Mouse (Mus musculus) stomach, embryonic 14.5 days (tissue): ENCODE data around the gene Olfr317. TPM values are rescaled to one million over a fixed set of nuclear protein-coding genes. Genes with fewer than 3 reads are reported as not detected.
"Not testable (repeated sequence)": the region's sequence is repeated elsewhere in the genome, so short reads cannot be mapped to it uniquely, and the experiment has no call there.

Experiments used
- ATAC-seq: fragments of 200-750 bp; cut with Nextera tagmentation; 2 replicates; pipeline ENCODE4 v1.8.0; 2017; ENCODE audit warnings: low read depth, moderate TSS enrichment; ENCODE audit not compliant: insufficient number of reproducible peaks, insufficient read depth, low FRiP score
- H3K27ac ChIP-seq: fragments of 300-500 bp; sonication (generic); 2 replicates; pipeline ENCODE4 v1.5.1; 2014; ENCODE audit warnings: mild to moderate bottlenecking, low read length, moderate library complexity, mixed read lengths
- H3K27me3 ChIP-seq: fragments of 300-500 bp; sonication (generic); 2 replicates; pipeline ENCODE4 v1.6.1; 2014; ENCODE audit warnings: low read length, control low read depth, mixed read lengths; ENCODE audit not compliant: control insufficient read depth, insufficient read depth
- H3K36me3 ChIP-seq: fragments of 300-500 bp; sonication (generic); 2 replicates; pipeline ENCODE4 v1.6.1; 2014; ENCODE audit warnings: mild to moderate bottlenecking, control low read depth, low read length, moderate library complexity, mixed read lengths; ENCODE audit not compliant: control insufficient read depth, insufficient read depth
- H3K4me1 ChIP-seq: fragments of 300-500 bp; sonication (generic); 2 replicates; pipeline ENCODE4 v1.6.1; 2014; ENCODE audit warnings: low read length, control low read depth, mixed read lengths; ENCODE audit not compliant: control insufficient read depth, insufficient read depth
- H3K4me2 ChIP-seq: fragments of 300-500 bp; sonication (generic); replicated peaks from 2 replicates; pipeline ENCODE4 v1.6.1; 2014; ENCODE audit warnings: low read depth, low read length, control low read depth
- H3K4me3 ChIP-seq: fragments of 300-500 bp; sonication (generic); 2 replicates; pipeline ENCODE4 v1.5.1; 2014; ENCODE audit warnings: low read depth, low read length, control low read depth
- H3K9ac ChIP-seq: fragments of 300-500 bp; sonication (generic); replicated peaks from 2 replicates; pipeline ENCODE4 v1.6.1; 2014; ENCODE audit warnings: low read depth, mild to moderate bottlenecking, control low read depth, low read length, moderate library complexity, mixed read lengths
- H3K9me3 ChIP-seq: fragments of 300-500 bp; sonication (generic); 2 replicates; pipeline ENCODE4 v1.6.1; 2016; ENCODE audit warnings: low read depth, low read length, control low read depth; ENCODE audit not compliant: control insufficient read depth
- WGBS: fragments of 180-500 bp; shearing (Covaris S2); extraction: QIAGEN DNeasy Blood & Tissue Kit; methylation state at CpG from one replicate; pipeline ENCODE4 v1.1.7; 2014; 5-methylcytosine and 5-hydroxymethylcytosine counted together
- polyA plus RNA-seq: library from polyadenylated mRNA; unstranded; fragments of >200 nt; fragmentation: Nextera tagmentation; extraction: Ambion mirVana; gene quantifications from 2 replicates; pipeline ENCODE4 v1.2.1, GENCODE M21; 2014

Olfr317 gene
- polyA plus RNA-seq, 1 experiment from 2014 or later, result not detected

DNA sequence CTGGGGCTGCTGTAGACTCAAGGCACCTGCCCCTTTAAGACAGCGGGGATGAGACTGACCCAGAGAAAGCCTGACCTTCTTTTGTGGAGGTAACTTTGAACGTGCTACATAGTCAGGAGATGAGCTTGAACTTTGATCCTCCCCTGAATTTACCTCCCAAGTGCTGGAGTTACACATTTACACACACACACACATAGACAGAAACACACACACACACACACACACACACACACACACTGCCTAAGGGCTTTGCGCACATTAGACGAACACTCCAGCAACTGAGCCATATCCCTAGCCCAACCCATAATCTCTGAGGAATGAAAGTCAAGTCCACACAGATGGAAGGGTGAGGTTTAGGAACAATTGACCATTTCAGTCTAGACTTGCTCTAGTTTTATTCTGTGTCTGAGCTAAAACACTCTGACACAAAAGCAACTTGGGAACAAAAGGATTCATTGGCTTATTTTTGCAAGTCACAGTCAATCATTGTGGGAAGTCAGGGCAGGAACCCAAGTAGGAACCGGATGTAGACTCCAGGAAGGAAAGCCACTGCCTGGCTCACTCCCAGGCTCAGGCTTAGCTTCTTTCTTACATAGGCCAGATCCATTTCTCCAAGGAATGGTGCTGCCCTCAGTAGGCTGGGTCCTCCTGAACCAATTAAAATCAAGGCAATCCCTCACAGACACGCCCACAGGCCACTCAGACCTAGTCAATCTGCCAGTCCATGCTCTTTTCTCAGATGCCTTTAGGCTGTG is 10.9 kb downstream of the Olfr317 start:
- H3K27me3 ChIP-seq, H3K9ac ChIP-seq, H3K4me2 ChIP-seq, H3K9me3 ChIP-seq, H3K4me3 ChIP-seq, ATAC-seq, H3K27ac ChIP-seq, H3K36me3 ChIP-seq, H3K4me1 ChIP-seq: not testable (repeated sequence)
- WGBS, result 75% methylated on average over 6 of the region's 6 CpGs

DNA sequence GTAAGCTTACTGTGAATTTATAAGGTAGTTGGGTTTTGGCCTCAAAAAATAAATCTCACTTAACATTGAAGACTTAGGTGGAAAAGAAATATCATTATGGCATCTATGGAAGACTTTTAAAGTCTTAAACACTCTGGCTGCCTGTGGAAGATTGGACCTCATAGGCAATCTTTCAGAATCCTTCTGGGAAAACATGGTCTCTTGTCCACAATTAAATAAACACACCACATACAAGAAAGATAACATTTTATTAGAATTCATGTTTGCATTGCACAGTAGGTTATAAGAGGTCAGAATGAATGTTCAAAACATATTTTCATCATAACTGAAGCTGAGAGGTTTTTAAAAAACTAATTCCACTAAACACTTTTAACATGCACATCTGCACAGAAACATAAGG is 15.1 kb downstream of the Olfr317 start, which contains the start of gene Olfr318:
TSS of gene Olfr318 (minus strand) at position 101 of the 400 bp plus-strand sequence.
- Histone ChIP-seq H3K9me3 (no peaks in the 10 kb centered on the region), H3K4me1 (no peaks in the 10 kb centered on the region), H3K4me2 (no peak within 1 kb of the TSS), H3K36me3 (no peaks in the 10 kb centered on the region), H3K4me3 (no peak within 1 kb of the TSS), H3K27me3 (no peaks in the 10 kb centered on the region), H3K9ac (no peak within 1 kb of the TSS), H3K27ac (no peak within 1 kb of the TSS)
- no peak for ATAC-seq

- no peaks in the 10 kb centered on the region for H3K4me1 ChIP-seq
- ATAC-seq, result no peak
- no peaks in the 10 kb centered on the region for H3K27me3 ChIP-seq
- no peak overlapping the region for H3K27ac ChIP-seq
- no peaks in the 10 kb centered on the region for H3K36me3 ChIP-seq
- no peak overlapping the region for H3K9ac ChIP-seq
- no peak overlapping the region for H3K4me2 ChIP-seq
- H3K9me3 ChIP-seq, result no peaks in the 10 kb centered on the region
- 79% methylated on average over 4 of the region's 4 CpGs for WGBS
- H3K4me3 ChIP-seq, result no peak overlapping the region
Measured at GRCm38 (mm10) chr11:58719701-58720100, 19.3 kb downstream of the Olfr317 start.

DNA sequence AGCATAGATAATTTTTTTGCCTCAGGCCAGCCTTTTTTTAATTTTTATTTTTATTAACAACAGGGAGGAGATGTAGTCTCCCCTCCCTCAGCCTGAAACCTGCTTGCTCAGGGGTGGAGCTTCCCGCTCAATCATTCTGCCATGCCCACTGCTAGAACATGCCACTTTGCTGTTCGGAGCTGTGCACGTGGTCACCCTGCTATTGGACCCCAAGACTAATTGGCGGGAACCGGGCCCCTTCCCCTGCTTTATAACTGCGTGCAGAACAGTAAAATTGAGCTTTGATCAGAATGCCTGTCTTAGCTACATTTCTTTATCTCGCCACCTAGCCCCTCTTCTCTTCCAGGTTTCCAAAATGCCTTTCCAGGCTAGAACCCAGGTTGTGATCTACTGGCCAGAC is 21.3 kb downstream of the Olfr317 start:
- WGBS, result 89% methylated on average over 7 of the region's 7 CpGs

DNA sequence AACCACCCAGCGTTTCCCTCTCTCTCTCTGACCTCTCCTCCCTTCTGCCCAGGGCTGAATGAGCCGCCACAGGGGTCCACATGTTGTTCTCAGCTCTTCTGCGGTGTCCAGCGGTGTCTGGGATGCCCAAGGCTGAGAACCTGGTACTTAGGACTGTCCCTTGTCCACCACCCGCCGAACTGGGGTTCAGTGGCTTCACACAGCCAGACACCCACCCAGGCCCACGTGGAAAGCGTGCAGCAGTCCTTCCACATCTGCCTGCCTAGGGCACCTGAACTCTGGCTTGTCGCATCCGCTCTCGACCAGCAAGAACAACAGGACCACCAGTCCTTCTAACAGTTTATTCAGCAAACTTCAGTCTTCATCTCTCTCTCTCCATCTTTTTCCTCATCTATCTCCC is 29.9 kb downstream of the Olfr317 start:
- ATAC-seq, result no peak
- Histone ChIP-seq H3K36me3 (no peaks in the 10 kb centered on the region), H3K9ac (no peak overlapping the region), H3K27me3 (no peaks in the 10 kb centered on the region), H3K4me3 (no peak overlapping the region), H3K9me3 (no peaks in the 10 kb centered on the region), H3K27ac (no peak overlapping the region), H3K4me1 (no peaks in the 10 kb centered on the region), H3K4me2 (no peak overlapping the region)
- WGBS, result 78% methylated on average over 11 of the region's 11 CpGs

More for the DNA sequence above, 21.3 kb downstream of the Olfr317 start:
- H3K4me3 ChIP-seq, H3K27me3 ChIP-seq, H3K4me2 ChIP-seq, H3K9me3 ChIP-seq, H3K36me3 ChIP-seq, H3K4me1 ChIP-seq, ATAC-seq, H3K27ac ChIP-seq, H3K9ac ChIP-seq: not testable (repeated sequence)

- Histone ChIP-seq H3K27me3 (no peaks in the 10 kb centered on the region), H3K9ac (no peak within 1 kb of the TSS), H3K27ac (no peak within 1 kb of the TSS), H3K9me3 (0 out of 2 replicates have a peak, but pooled peaks cover 5% of the 10 kb centered on the region), H3K4me1 (no peaks in the 10 kb centered on the region), H3K36me3 (no peaks in the 10 kb centered on the region), H3K4me2 (no peak within 1 kb of the TSS), H3K4me3 (no peak within 1 kb of the TSS)
- WGBS, result 86% methylated on average over 3 of the region's 3 CpGs
- ATAC-seq, result no peak
Measured at GRCm38 (mm10) chr11:58698862-58699261, 40.1 kb downstream of the Olfr317 start, which contains the start of gene Olfr319. Olfr319 (plus strand) TSS chr11:58699162.

Other genes starting within 250 kb of the Olfr317 start
- gene Olfr332, start 246.7 kb downstream of the Olfr317 start, polyA plus RNA-seq, result not detected in 2 replicates
- not detected in 2 replicates for gene Olfr331, start 236.6 kb downstream of the Olfr317 start, polyA plus RNA-seq
- gene Olfr330, start 204.4 kb downstream of the Olfr317 start, polyA plus RNA-seq, result not detected in 2 replicates
- gene Olfr329-ps, start 192.8 kb downstream of the Olfr317 start, polyA plus RNA-seq, result not detected in 2 replicates
- 0.12 TPM in 1 of 2 replicates, not detected in the other for gene Olfr328, start 183.6 kb downstream of the Olfr317 start, polyA plus RNA-seq
- not detected in 2 replicates for gene Olfr224, start 168.7 kb downstream of the Olfr317 start, polyA plus RNA-seq
- gene Olfr325, start 161.5 kb downstream of the Olfr317 start, polyA plus RNA-seq, result not detected in 2 replicates
- gene Olfr324, start 144.1 kb downstream of the Olfr317 start, polyA plus RNA-seq, result not detected in 2 replicates
- gene 2210407C18Rik, start 123.1 kb downstream of the Olfr317 start, polyA plus RNA-seq, result 0.58 and 0.90 TPM in 2 replicates
- not detected in 2 replicates for gene Olfr323, start 108.7 kb downstream of the Olfr317 start, polyA plus RNA-seq
- gene Trim58, start 98.7 kb downstream of the Olfr317 start, polyA plus RNA-seq, result 0.14 TPM in 1 of 2 replicates, not detected in the other
- gene Olfr322, start 80.4 kb downstream of the Olfr317 start, polyA plus RNA-seq, result not detected in 2 replicates
- gene Olfr320, start 58.1 kb downstream of the Olfr317 start, polyA plus RNA-seq, result not detected in 2 replicates
- not detected in 2 replicates for gene Olfr319, start 40.0 kb downstream of the Olfr317 start, polyA plus RNA-seq
- not detected in 2 replicates for gene Olfr318, start 15.2 kb downstream of the Olfr317 start, polyA plus RNA-seq
- not detected in 2 replicates for gene Olfr316, start 13.5 kb upstream of the Olfr317 start, polyA plus RNA-seq
- not detected in 2 replicates for gene Olfr315, start 34.0 kb upstream of the Olfr317 start, polyA plus RNA-seq
- gene Olfr314, start 43.7 kb upstream of the Olfr317 start, polyA plus RNA-seq, result not detected in 2 replicates
- gene Fam183b, start 62.7 kb upstream of the Olfr317 start, polyA plus RNA-seq, result 5.0 and 8.7 TPM in 2 replicates
- gene Olfr313, start 75.8 kb upstream of the Olfr317 start, polyA plus RNA-seq, result not detected in 2 replicates
- not detected in 2 replicates for gene Olfr312, start 90.0 kb upstream of the Olfr317 start, polyA plus RNA-seq
- not detected in 2 replicates for gene Olfr311, start 100.0 kb upstream of the Olfr317 start, polyA plus RNA-seq
- 11.4 and 12.4 TPM in 2 replicates for gene Gm12258, start 107.9 kb upstream of the Olfr317 start, polyA plus RNA-seq
- gene 2810021J22Rik, start 128.0 kb upstream of the Olfr317 start, polyA plus RNA-seq, result 7.1 and 9.4 TPM in 2 replicates
- 7.5 and 8.2 TPM in 2 replicates for gene Zfp39, start 165.0 kb upstream of the Olfr317 start, polyA plus RNA-seq
- 0.07 TPM in 1 of 2 replicates, not detected in the other for gene Btnl10, start 178.7 kb upstream of the Olfr317 start, polyA plus RNA-seq
- gene Rnf187, start 199.7 kb upstream of the Olfr317 start, polyA plus RNA-seq, result 211 and 222 TPM in 2 replicates
- gene Hist3h2ba, start 209.7 kb upstream of the Olfr317 start, polyA plus RNA-seq, result 31.2 and 32.5 TPM in 2 replicates
- 32.4 and 33.9 TPM in 2 replicates for gene Hist3h2a, start 215.5 kb upstream of the Olfr317 start, polyA plus RNA-seq
- 0.20 and 0.62 TPM in 2 replicates for gene Trim17, start 215.5 kb upstream of the Olfr317 start, polyA plus RNA-seq
- gene Trim11, start 238.9 kb upstream of the Olfr317 start, polyA plus RNA-seq, result 18.1 and 20.3 TPM in 2 replicates